Mouse (Mus musculus) right cerebral cortex, postnatal 36 days (tissue): ENCODE results near the gene Zfp488.

Source experiments
- DNase-seq, 2 experiments: peaks; one replicate each; pipeline ENCODE4 v3.0.0; 2022; ENCODE audit warnings: low spot score in 2 of 2, mixed read lengths in 1 of 2

The Zfp488 gene

GRCm38 (mm10) chr14:33978604-33979059, at the start of gene Zfp488:
Gene Zfp488, minus strand, starts transcription at chr14:33978764.
- no peak for DNase-seq

GRCm38 (mm10) chr14:34026710-34027109, 48.1 kb upstream of the Zfp488 start:
- DNase-seq: no peak

DNA sequence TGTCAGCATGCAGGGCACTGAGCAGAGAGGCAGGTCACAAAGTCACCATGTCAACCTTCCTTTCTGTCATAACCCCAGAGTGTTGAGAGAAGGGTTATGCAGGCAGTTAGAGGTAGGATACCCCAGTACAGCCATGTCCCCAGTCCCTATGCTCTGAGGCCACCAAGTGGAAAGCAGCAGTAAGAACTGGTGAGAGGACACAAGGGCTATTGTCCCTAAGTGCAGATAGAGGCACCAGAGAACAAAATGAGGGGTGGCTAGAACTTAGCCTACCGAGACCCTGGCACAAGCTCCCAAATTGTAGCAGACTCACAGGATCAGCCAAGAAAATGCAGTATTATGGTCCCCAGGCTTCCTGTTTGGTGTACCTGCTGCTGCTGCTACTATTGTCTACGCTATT, 38.4 kb upstream of the Zfp488 start:
- DNase-seq: no peak

- DNase-seq: no peak
These were observed 37.8 kb upstream of the Zfp488 start, which contains the start of gene Gm5460 for GRCm38 (mm10) chr14:34016381-34016780. Gene Gm5460, plus strand, starts transcription at chr14:34016758.

- DNase-seq: no peak
These were observed 36.5 kb upstream of the Zfp488 start, which contains the start of gene Gm30083 for GRCm38 (mm10) chr14:34015063-34015462. Gene Gm30083, minus strand, starts transcription at chr14:34015182.

DNA sequence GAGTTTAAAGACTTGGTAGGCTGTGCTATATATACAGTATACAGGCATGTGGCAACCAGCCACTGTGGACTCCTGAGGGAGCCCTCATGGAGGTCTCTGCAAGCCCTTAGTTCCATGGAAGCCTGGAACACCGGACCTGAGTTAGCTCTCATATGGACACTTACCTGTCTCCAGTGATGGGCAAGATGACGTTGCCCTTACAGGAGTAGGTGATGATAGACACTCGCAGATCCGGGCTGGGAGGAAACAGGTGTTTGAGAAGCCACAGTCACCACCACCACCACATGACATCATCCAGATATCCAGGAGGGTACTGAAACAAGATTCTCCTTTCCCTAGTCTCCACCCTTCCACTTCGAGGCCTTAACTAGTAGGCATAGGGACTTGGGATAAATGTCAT, 23.8 kb upstream of the Zfp488 start:
- DNase-seq: no peak

DNA sequence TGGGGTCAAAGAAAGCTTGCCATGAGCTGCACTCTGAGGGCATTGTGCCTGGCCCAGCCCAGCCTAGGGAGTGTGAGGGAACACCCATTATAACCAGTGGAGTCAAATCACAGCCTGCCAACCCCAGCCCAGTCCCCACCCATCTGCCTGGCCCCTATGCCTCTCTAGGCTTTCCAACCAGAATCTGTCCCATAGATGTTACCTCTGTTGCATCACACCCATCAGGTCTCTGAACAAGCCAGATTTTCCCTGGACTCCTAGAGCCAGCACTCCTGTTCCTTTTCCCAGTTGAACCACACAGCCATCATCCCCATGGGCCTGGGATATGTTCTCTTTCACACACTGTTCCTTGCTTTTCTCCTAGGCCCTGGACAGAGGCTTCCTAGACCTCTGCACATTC, 22.9 kb upstream of the Zfp488 start:
- DNase-seq: no peak

DNA sequence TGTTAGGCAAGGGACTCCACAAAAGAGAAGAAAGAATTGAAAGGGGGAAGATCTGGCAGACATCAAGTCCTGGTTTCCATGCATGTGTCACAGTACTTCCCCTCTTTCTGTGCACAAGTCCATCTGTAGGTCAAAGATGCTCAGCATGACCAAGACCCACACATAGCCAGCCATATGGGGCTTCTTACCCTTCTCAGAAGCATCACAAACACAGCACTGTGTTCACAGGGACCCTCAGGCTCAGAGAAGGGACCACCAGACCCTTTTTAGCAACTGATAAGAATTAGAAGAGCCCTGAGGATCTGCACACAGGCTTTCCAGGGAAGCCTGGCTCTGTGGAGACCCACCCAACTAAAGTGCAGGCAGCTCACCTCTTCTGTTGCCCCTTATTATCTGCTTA, 21.5 kb upstream of the Zfp488 start:
- no peak for DNase-seq

- DNase-seq: no peak
These were observed 18.9 kb upstream of the Zfp488 start for GRCm38 (mm10) chr14:33997427-33997826.

DNA sequence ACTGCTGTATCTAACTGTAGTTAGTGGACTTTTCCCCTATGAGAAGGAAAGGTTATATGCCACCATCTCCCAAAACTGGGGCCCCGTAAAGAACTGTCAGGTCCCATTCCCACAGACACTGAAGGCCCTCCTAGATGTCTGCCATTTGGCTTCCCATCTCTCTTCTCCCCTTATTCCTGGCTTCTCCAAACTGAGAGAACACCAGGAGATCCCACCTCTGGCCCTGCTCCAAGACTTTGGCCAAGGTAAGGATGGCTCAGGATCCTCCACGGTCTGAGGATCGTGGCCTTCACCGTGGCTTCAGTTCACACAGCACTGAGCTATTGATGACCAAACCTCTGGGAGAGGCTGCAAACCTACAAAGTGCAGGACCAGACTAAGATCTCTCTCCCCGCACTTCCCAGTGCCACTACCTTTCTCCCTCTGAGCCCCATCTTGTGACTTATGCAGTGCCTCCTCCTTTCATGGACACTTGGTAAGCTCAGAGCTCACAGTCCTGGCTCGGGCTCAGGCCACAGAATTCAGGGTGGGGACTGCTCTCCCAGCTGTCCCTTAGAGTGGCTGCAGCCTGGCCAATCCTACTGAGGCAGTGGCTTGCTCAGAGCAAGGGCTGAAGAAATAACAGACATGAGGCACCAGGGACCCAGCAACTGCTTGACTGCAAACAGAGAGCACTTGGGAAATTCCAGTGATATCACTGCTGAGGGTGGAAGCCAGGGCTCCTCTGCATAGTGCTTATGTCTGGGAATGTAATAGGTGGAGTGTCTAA, 15.1 kb upstream of the Zfp488 start:
- DNase-seq: no peak

GRCm38 (mm10) chr14:33993051-33993450, 14.5 kb upstream of the Zfp488 start:
- DNase-seq: no peak

- no peak for DNase-seq
These were observed 13.4 kb upstream of the Zfp488 start for GRCm38 (mm10) chr14:33991971-33992370.

GRCm38 (mm10) chr14:33989201-33989600, 10.6 kb upstream of the Zfp488 start:
- DNase-seq: no peak

DNA sequence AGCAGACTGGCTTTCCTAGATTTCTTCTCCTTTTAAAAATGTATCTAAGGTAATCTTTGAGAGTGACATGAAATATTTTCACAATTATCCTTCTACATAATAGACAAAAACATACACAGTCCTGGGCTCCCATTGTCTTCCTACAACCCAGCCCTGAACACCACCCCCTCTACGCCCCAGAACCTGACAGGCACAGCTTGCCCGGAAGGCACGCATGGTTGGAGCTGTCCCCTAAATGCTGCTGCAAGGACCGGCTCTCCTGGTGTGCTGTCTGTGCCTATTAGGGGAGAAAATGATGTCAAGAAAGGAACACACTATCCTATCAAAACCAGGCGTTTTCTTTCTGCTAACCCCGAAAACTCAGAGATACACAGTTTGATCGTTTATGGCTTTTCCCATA, 816 bp downstream of the Zfp488 start:
- DNase-seq: no peak

GRCm38 (mm10) chr14:33974752-33975151, 3.8 kb downstream of the Zfp488 start:
- DNase-seq: no peak

- DNase-seq: no peak
These were observed 5.9 kb downstream of the Zfp488 start for GRCm38 (mm10) chr14:33972679-33973078.

DNA sequence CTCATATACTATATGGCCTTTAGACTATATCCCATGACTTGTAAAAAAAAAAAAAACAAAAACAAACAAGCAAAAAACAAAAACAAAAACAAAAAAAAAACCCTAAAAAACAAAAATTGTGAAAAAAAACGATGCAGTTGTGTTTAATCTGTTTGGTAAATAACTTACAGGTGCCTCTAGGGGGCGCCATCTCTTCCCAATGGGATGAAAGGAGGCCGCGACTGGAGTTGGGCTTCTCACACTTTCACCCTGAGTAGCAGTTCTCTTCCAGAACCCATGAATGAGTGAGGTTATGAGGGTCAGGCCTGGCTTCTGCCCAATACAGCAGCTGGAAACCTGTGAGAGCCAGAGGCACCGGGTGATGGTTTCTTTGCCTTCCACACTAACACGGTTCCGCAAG, 12.9 kb downstream of the Zfp488 start:
- DNase-seq: no peak

DNA sequence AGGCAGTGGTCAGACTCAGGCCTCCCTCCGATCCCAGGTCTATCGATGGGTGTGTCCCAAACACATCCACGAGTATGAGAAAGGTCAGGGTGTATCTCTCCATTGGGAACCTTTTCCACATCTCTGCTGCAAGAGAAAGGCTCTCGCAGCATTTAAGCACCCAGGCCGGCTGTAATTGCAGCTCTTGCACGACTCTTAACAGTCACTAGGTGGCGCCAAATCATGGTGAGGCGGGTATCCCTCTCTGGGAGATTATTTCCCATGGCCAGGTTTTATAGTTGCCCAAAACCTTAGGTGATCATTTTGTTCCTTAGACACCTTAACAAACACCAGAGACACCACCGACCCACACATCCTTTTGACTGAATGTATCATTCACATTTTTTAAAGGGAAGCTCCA, 19.2 kb downstream of the Zfp488 start:
- peak in 1 of 2 experiments; percentile 32 for DNase-seq

GRCm38 (mm10) chr14:33958841-33959240, 19.7 kb downstream of the Zfp488 start:
- no peak for DNase-seq

DNA sequence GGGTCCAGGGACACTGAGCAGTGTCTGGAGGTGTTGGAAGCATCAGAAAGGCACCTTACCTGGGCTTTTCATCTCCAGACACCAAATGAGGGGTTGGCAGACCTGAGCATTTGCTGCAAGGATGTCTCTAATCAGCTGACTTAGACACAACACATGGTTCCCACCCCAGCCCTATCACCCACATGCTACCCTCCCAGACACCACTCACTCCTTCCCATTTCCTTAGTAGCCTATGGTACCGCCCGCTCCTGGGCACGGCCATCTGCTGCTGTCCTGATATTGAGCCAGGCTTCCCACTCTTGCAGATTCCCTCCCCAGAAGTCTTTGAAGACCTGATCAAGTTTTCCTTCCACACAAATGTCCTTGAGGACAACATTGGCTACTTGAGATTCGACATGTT, 20.4 kb downstream of the Zfp488 start:
- no peak for DNase-seq

DNA sequence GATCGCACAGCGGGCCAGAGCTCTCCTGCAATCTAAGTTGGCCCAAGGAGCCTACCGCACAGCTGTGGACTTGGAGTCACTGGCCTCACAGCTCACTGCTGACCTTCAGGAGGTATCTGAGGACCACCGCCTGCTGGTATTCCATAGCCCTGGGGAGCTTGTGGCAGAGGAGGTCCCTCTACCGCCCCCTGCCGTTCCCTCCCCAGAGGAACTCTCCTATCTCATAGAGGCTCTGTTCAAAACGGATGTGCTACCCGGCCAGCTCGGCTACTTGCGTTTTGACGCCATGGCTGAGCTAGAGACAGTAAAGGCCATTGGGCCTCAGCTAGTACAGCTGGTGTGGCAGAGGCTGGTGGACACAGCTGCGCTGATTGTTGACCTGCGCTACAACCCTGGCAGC, 22.5 kb downstream of the Zfp488 start:
- DNase-seq: no peak

DNA sequence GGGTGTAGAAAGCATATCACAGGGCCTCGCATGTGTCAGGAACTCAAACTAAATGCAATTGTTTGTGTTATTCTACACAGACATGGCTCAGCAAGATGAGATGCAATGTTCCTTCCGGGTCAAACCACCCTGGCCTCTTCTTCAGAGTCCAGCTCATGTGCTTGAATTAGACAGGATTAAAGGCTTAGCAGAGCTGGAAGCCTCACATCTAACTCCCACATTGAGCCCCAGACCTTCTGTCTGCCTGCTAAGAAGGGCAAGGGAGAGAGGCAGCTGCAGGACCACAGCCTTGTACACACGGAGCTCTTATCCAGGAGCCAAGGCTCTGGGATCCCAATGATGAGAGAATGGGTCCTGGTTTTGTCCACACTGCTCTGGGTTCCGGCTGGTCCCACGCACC, 24.8 kb downstream of the Zfp488 start, which contains the start of gene Rbp3:
Rbp3 (plus strand) TSS at position 243 of the 400 bp plus-strand sequence.
- no peak for DNase-seq

DNA sequence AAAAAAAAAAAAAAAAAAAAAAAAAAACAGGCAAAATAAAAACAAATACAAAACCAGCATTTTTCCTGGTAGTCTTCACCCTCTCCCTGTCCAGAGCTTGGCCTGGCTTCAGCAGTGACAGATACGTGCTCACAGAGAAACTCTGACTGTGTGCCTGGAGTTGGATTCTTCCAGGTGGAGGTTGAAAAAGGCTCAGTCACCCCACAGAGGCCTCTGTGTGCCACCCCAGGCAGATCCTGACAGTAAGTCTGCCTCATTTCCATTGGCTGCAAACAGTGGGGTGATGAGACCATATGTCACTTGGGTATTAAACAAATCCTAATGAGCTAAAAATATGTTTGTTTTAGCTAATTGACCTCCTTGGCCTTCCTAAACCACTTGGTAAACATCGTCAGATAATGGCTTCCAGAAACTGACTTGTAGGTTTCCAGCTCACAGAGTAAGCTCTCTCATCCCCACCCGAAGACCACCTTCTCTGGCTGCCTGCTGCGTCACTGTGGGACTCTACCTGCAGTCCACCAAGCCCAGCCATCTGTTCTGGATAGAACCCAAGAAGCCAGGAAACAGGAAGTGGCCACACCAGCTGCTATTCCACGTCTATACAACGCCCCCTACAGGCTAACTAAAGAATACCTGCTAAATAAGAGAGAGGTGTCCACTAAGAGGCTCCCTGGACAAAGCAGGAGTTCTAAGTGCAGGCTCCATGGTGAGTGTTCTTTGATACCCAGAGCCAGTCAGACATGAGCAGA, 26.2 kb downstream of the Zfp488 start:
- DNase-seq: no peak
